Mouse (Mus musculus) thymus, postnatal 0 days (tissue): ENCODE measurements at regions not wholly inside any gene's neighbourhood (a gene's known extent, or its start where the extent isn't known, plus 50 kb on each side); places are given as distances from the start of the nearest gene placed in this dataset.

ENCODE experiments used
- DNase-seq: peaks from one replicate; pipeline ENCODE4 v3.0.0-alpha.2; 2015; ENCODE audit warnings: low spot score

GRCm38 (mm10) chr2:148622216-148622615, 50.2 kb upstream of the Nxt1 start:
- DNase-seq: no peak

- no peak for DNase-seq
Measured at GRCm38 (mm10) chr2:148611911-148612310, 60.5 kb upstream of the Nxt1 start.

DNA sequence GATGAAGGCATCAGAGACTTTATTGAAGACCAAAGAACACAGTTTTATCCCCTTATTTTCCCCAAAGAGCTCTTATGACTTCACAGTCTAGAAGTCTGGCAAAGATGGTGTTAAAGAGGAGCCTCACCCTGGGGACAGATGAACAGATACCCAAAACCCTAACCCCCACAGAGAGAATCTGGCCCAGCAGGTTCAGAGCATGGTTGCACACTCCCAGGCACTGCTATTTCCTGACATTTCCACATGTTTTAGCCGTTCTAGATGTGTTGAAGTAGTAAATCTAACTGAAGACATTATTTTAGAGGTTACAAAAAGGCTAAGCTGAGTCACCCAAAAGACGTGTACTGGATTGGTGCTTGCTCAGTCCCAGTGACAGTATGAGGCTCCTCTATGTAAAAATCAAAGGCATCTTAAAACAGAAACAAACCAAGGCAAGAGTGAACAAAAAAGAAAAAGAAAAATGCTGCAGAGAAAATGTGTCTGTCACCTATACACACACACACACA, 66.9 kb upstream of the Nxt1 start:
- no peak for DNase-seq

DNA sequence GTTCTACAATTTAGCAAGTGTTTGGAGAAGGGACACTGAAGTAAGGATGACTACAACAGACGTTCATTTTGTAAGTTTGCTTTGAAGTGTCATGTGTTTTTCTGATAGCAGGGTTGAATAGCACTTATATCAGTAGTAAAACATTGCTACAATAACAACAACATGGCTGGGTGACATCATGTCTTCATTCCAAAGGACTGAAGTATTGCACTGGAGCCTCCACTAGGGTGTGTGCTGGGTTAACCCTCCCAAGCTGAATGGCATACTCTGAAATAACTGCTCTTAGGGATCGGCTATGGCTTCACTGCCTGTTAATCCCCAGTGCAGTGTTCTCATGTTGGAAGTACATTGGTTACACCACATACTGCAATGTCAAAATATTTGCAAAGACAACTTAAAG, 68.5 kb upstream of the Nxt1 start:
- DNase-seq: no peak

- no peak for DNase-seq
Measured at GRCm38 (mm10) chr2:148603315-148603714, 69.1 kb upstream of the Nxt1 start.

- DNase-seq: no peak
Measured at GRCm38 (mm10) chr2:148599498-148599897, 72.9 kb upstream of the Nxt1 start.

- no peak for DNase-seq
Measured at GRCm38 (mm10) chr2:148596966-148597365, 75.4 kb upstream of the Nxt1 start.

DNA sequence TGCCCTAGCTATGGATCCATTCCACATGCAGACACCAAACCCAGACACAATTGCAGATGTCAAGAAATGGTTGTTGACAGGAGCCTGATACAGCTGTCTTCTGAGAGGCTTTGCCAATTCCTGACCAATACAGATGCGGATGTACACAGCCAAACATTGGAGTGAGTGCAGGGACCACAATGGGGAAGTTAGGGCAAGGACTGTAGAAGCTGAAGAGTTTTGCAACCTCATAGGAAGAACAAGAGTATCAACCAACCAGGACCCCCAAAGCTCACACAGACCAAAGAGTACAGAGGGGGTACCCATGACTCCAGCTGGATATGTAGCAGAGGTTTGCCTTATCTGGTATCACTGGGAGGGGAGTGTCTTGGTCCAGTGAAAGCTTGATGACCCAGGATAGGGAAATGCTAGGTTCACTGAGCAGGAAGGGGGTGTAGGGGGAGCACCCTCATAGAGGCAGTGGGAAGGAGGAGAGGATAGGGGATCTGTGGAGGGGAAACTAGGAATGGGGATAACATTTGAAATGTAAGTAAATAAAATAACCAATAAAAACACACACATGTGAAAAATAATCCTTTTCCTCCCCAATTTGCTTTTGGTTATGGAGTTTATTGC, 86.6 kb upstream of the Nxt1 start:
- DNase-seq: no peak

GRCm38 (mm10) chr2:148582208-148582607, 90.2 kb upstream of the Nxt1 start:
- no peak for DNase-seq

DNA sequence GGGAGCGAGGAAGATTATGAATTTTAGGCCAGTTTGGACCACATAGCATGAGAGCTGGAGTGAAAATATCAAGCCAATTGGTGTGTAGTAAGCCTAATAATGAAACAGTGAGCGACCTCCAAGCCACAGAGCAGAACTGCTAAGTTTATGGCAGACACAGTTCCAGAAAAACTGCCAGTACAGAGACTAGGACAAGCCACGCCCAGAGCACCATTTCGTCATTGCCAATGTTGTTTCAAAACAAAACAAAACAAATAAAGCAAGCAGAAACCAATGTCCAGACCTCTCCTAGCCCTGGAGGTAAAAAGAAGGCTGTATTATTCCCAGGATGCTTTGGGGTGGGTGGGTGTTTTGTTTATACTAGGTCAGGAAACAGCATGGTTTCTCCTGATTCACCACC, 90.7 kb upstream of the Nxt1 start:
- no peak for DNase-seq

DNA sequence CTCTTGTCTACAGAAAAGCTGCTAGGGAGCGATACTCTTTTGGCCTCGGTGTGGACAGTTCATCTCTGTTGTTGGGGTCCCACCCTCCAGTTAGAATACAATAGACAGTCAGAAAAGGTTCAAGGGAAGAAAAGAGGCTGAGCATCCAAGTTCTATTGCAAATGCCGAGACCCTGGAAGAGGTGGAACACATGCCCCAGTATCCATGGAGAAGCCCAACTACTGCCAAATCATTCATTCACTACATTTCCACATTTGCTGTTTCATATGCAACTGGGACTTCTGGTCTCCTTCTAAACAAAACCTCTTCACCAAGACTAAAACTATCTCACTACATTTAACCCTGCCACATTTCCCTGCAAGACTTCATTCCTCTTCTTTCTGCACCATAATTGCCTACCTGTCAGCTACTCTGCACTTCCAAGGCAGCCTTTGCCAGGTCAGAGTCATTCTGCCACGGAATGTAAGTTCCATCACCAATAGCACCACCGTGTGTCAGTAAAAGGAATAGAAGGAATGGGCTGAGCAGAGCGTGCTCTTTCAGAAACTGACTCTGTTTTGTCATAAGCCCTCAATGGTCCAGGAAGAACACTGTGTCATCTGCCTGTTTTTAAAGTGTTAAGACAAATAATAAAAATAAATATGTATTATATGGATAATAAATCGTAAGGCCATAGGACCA, 92.0 kb upstream of the Nxt1 start:
- DNase-seq: peak; percentile 11

DNA sequence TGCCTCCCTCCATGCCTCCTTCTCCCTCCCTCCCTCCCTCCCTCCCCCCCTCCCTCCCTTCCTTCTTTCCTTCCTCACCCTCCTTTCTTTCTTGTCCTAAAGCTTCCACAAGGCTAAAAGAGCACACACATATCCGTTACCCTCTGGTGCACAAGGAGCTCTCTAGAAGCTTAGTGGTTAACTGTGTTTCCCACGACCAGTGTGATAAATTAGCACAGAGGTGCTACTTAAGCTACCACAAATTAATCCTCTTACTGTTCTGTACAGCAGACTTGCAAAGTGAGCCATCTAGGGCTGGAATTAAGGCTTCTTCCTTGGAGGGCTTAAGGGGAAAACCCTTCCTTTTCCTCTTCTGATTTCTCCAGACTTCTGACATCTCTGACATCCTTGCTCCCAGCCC, 92.8 kb upstream of the Nxt1 start:
- no peak for DNase-seq

GRCm38 (mm10) chr2:148579027-148579426, 93.4 kb upstream of the Nxt1 start:
- DNase-seq: no peak

DNA sequence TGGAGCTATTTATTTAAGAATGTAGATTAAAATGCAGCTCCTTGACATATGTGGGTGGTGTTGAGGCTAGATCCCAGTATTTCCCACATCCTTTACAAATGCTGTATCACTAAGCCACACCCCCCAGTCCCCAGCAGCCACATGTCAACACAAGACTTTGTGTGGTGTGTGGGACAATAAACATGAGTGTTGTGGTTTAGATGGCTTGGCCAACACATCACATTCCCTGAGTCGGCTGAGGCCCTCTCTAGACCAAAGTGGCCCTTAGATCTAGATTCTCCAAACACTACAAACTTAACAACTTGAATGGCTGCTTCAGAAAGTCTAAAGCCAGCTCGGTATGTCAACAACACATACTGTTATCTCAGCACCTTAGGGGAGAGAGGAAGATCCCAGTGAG, 94.2 kb upstream of the Nxt1 start:
- no peak for DNase-seq

DNA sequence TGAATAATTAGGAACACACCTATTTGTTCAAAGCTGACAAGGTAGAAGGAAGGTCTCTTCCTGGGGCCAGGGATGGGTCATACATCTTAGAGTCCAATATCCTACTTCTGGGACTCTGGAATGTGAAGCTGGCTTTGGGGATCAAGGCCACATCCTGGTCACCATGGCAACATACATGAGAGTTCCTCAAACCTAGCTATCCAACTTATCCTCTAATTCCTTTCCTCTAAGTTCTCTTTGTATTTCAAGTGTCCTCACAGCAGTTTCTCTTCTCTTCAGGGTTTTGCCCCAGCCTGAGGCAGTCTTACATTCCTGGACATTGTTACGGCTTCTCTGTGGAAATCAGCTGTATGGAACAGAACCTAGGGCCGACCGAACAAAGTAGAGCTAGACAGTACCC, 97.0 kb upstream of the Nxt1 start:
- DNase-seq: no peak

DNA sequence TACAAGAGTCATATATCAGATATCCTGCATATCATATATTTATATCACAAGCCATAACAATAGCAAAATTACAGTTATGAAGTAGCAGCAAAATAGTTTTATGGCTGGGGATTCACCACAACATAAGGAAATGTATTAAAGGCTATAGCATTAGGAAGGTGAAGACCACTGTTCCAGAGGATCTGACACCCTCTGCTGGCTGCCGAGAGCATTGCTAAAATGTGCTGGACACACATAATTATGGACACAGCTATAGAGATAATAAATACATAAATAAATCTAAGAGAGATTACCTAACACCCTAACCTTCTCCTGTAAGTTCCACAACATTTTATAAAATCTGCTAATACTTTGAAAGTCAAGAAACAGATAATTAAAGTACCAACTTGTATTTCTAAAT, 100.2 kb upstream of the Nxt1 start:
- DNase-seq: no peak

DNA sequence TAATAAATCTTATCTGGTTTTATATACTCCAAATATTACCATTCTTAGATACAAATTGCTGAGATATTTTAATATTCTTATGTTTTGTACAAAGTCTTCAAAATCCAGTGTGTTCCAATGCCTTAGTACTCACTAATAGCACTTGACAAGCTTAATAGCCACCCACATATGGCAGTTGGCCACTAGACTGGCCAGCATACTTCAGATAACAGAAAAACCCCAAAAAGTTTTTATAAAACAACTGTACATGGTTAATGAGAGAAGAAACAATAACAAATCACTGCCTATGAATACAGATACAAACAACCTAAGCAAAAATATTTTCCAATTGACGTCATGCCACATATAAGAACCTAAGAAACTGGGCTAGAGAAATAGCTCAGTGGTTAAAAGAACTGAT, 100.8 kb upstream of the Nxt1 start:
- DNase-seq: no peak

DNA sequence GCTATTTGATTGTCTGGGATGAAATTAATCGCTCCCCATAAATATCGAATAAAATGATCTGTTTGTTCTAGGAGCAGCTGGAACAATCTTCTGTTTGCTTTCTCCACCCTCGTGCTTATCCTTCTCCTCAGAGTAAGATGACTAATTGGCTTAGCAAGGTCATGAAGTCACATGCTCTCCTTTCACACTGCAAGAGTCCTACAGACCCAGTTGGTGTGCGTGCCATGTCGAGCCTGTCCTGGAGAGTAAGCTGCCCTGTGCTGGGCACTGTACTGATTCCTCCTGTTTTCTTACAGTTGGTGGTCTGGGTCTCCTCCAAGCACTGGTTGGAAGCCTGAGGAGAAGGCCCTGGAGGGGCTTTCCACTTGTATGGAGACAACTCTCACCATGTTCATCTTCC, 101.4 kb upstream of the Nxt1 start:
- DNase-seq: no peak

- no peak for DNase-seq
Measured at GRCm38 (mm10) chr2:148567930-148568481, 104.4 kb upstream of the Nxt1 start.

DNA sequence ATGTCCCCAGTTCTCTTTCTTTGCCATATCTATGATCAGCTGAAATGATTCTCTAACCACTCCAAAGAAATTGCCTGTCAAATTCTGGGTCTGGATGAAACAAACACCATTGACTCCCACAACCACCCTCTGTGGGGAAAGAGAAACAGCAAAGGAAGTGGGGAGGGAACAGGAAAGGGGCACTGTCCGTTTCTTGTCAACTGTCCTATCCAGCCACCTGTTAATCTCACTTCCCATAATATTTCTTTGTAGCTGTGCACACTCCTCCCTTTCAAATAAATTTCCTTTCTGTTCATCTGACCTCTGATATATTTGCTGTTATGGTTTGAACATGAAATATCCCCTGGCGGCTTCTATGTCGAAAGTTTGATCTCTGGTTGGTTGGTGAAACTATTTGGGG, 109.0 kb upstream of the Nxt1 start:
- DNase-seq: peak; percentile 7

- DNase-seq: no peak
Measured at GRCm38 (mm10) chr2:148562041-148562440, 110.4 kb upstream of the Nxt1 start.

DNA sequence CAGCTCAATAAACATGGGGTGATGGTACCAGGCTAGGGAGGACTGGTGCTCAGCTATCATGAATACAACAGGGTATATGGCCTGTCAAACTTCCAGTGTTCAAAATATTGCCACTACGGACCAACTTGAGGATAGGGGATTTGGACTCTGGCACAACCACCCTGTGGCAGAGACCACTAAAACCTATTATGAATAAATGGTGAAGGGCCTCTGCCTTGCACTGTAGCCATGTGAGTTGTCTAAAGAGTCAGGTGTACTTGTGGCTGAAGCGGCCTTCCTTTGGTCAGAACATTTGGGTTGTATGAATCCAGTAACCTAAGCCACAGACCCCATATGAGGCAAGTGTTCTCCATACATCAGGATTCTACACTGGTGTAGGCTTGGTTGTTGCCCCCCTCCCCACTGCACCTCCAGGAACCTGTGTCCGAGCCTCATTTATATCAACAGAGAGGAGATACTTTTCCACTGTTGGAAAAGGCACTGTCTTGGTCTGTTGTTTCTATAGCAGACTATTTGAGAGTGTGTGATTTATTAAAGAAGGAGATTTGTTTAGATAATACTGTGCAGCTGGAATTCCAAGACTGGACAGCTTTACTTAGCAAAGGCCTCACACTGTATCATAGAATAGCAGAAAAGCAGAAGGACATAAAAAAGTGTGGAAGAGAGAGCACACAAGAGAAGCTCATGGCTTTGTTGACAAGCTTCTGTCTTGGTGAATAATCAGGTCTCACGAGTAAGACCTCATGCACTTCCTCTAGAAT, 112.2 kb upstream of the Nxt1 start:
- DNase-seq: no peak
